Mouse (Mus musculus) midbrain, embryonic 14.5 days (tissue): ENCODE data around the gene Gm4881. TPM values are rescaled to one million over a fixed set of nuclear protein-coding genes. Genes with fewer than 3 reads are reported as not detected.
A peak's percentile ranks its signal among the peaks of the same experiment; 100 is the strongest.

Experiments
- ATAC-seq: fragments of 200-750 bp; cut with Nextera tagmentation; 2 replicates; pipeline ENCODE4 v1.8.0; 2017; ENCODE audit warnings: moderate number of reproducible peaks, moderate library complexity; ENCODE audit not compliant: low FRiP score, low TSS enrichment
- DNase-seq: peaks from one replicate; pipeline ENCODE4 v3.0.0-alpha.2; 2015
- H3K27ac ChIP-seq: fragments of 300-500 bp; sonication (generic); replicated peaks from 2 replicates; pipeline ENCODE4 v1.5.1; 2014; ENCODE audit warnings: mild to moderate bottlenecking, low read depth, low read length, moderate library complexity
- H3K27me3 ChIP-seq: fragments of 300-500 bp; sonication (generic); 2 replicates; pipeline ENCODE4 v1.6.1; 2014; ENCODE audit warnings: low read length, control low read depth, mixed read lengths; ENCODE audit not compliant: control insufficient read depth, insufficient read depth
- H3K36me3 ChIP-seq: fragments of 300-500 bp; sonication (generic); 2 replicates; pipeline ENCODE4 v1.6.1; 2014; ENCODE audit warnings: low read length, control low read depth; ENCODE audit not compliant: control insufficient read depth, insufficient read depth
- H3K4me1 ChIP-seq: fragments of 300-500 bp; sonication (generic); 2 replicates; pipeline ENCODE4 v1.6.1; 2014; ENCODE audit warnings: mild to moderate bottlenecking, antibody characterized with exemption, low read length, control low read depth; ENCODE audit not compliant: control insufficient read depth, insufficient read depth
- H3K4me2 ChIP-seq: fragments of 300-500 bp; sonication (generic); 2 replicates; pipeline ENCODE4 v1.6.1; 2014; ENCODE audit warnings: mild to moderate bottlenecking, low read length, moderate library complexity
- H3K4me3 ChIP-seq: fragments of 300-500 bp; sonication (generic); replicated peaks from 2 replicates; pipeline ENCODE4 v1.5.1; 2014; ENCODE audit warnings: low read depth, low read length
- H3K9ac ChIP-seq: fragments of 300-500 bp; sonication (generic); replicated peaks from 2 replicates; pipeline ENCODE4 v1.6.1; 2014; ENCODE audit warnings: mild to moderate bottlenecking, low read length, moderate library complexity
- H3K9me3 ChIP-seq: fragments of 300-500 bp; sonication (generic); 2 replicates; pipeline ENCODE4 v1.6.1; 2016; ENCODE audit warnings: low read length, control low read depth, mixed read lengths; ENCODE audit not compliant: control insufficient read depth
- WGBS: fragments of 180-500 bp; shearing (Covaris S2); extraction: QIAGEN DNeasy Blood & Tissue Kit; methylation state at CpG from one replicate; pipeline ENCODE4 v1.1.7; 2014; 5-methylcytosine and 5-hydroxymethylcytosine counted together
- polyA plus RNA-seq: library from polyadenylated mRNA; unstranded; fragments of >200 nt; fragmentation: Nextera tagmentation; extraction: Ambion mirVana; gene quantifications from 2 replicates; pipeline ENCODE4 v1.2.1, GENCODE M21; 2014

Gm4881 gene
- 5.0 and 6.1 TPM in 2 replicates for polyA plus RNA-seq

DNA sequence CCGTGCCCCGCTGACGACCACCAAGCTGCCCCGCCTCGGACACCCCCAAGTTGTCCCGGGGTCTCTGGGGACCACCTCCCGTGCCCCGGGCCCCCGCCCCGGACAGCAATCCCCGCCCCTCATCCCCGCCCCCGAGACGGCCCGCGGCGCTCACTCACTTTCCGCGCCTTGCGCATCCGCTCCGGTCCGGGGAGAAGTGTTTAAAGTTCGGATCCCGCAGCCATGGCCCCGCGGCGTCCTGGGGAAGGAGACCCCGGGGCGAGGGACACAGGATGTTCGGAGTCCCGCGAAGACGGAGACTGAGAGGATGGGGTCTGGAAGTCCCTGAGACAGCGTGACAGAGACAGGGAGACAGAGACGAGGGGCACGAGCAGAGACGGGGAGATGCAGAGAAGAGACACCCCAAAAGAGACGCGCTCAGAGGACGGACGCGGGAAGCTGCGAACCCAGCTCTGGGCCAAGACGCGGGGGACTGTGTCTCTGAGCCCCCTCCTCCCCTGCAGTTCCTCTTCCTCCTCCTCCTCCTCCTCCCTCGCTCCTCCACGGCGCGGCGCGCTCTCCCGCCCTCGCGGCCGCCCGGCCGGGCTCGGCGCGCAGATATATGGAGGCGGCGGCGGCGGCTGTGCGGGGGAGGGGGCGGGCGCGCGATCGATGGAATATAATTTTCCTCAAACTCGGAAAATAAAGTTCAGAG lies at the start of gene Gm4881:
Gm4881 (minus strand) TSS at position 238 of the 694 bp plus-strand sequence.
- DNase-seq = peak; percentile 47
- H3K4me2 ChIP-seq = peak within 1 kb of the TSS; percentile 58
- H3K9ac ChIP-seq = peak within 1 kb of the TSS; percentile 34; the same call in 1 of the 2 replicates

DNA sequence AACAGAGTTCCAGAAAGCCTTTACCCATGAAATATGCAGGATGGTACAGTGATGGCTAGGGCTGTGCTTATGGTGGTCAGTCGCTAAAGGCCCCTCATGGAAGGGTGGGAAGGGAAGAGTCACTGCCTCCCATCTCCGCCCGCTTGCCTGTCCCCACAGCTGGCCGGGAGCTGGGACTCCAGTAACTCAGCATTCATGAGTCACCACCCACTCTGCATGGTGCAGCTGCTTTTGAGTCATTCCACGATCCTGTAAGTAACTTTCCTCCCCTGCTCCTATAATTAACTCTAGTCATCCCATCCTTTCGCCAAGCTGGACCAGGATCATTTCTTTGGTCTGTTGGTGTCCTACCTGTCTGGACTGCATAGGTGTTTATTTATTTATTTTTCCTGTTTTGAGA lies 48.8 kb upstream of the Gm4881 start:
- H3K27ac ChIP-seq = no peak overlapping the region
- no peak overlapping the region for H3K4me2 ChIP-seq
- no peak overlapping the region for H3K9ac ChIP-seq
- no peak for ATAC-seq
- no peaks in the 10 kb centered on the region for H3K27me3 ChIP-seq
- H3K4me1 ChIP-seq = no peaks in the 10 kb centered on the region
- no peak overlapping the region for H3K4me3 ChIP-seq
- no peaks in the 10 kb centered on the region for H3K9me3 ChIP-seq
- 77% methylated on average over 6 of the region's 6 CpGs for WGBS
- H3K36me3 ChIP-seq = peaks cover 92% of the 10 kb centered on the region
- DNase-seq = no peak

More for the DNA sequence above, at the start of gene Gm4881:
- Histone ChIP-seq H3K4me1 (peaks cover 17% of the 10 kb centered on the region; the same call in 1 of the 2 replicates), H3K36me3 (no peaks in the 10 kb centered on the region), H3K4me3 (peak within 1 kb of the TSS; percentile 32), H3K27me3 (peaks cover 79% of the 10 kb centered on the region), H3K9me3 (no peaks in the 10 kb centered on the region), H3K27ac (no peak within 1 kb of the TSS)
- under 1% methylated on average over 66 of the region's 72 CpGs for WGBS
- ATAC-seq = no peak

DNA sequence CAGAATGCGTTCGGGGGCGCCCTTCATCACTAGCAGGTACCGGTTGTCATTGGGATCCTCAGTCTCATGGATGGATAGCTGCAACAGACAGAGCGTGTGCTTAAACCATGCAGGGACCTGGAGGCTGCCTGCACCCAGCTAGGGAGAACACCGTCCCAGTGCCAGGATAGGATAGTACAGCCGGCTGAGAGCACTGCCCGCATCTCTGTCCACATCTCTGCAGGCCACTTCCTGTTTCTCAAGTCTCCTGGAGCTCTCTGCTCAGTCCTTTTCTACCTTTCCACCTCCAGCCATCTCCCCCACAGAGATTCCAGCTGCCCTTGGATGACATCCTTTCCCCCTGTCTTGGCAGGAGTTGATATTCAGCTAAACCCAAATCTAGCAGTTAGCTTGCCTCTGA lies 46.2 kb upstream of the Gm4881 start:
- Histone ChIP-seq H3K9ac (no peak overlapping the region), H3K4me3 (no peak overlapping the region), H3K27ac (no peak overlapping the region), H3K4me1 (no peaks in the 10 kb centered on the region), H3K9me3 (no peaks in the 10 kb centered on the region), H3K27me3 (no peaks in the 10 kb centered on the region), H3K36me3 (peaks cover 94% of the 10 kb centered on the region), H3K4me2 (no peak overlapping the region)
- no peak for ATAC-seq
- DNase-seq = no peak
- 82% methylated on average over 8 of the region's 8 CpGs for WGBS

DNA sequence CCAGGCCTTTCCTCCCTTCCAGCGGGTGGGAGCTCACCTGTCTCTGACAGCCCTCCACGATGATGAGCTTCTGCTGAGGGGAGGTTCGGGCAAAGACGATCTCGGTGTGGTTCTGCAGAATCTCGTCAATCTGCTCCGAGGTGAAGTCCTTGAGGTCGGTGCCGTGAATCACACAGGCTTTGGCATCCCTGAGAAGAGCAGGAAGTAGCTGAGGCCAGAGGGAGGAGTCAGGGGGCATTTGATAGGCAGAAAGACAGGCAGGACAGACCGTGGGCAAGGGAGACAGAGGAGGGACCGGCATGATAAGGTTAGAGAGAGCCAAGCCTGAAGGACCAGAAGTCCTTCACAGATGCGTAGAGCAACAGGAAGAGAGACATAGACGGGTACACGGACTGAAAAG lies 43.6 kb upstream of the Gm4881 start:
- ATAC-seq = no peak
- no peak overlapping the region for H3K4me3 ChIP-seq

DNA sequence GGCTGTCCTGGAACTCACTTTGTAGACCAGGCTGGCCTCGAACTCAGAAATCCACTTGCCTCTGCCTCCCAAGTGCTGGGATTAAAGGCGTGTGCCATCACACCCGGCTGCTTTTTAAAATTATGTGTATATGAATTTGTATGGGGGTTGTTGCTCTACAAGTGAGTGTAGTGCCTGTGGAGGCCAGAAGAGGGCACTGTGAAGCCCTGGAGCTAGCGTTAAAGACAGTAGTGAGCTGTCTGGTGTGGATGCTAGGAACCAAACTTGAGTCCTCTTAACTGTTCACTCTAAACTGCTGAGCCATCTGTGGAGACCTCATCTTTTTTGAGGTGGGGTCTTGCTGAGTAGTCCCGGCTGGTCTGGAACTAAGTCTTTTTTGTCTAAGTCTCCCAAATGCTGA lies 41.5 kb upstream of the Gm4881 start:
- no peaks in the 10 kb centered on the region for H3K9me3 ChIP-seq
- peaks cover 89% of the 10 kb centered on the region for H3K36me3 ChIP-seq
- DNase-seq (peak; percentile 24), ATAC-seq (no peak)
- H3K27ac ChIP-seq = no peak overlapping the region
- H3K4me3 ChIP-seq = no peak overlapping the region
- H3K4me2 ChIP-seq = no peak overlapping the region
- no peak overlapping the region for H3K9ac ChIP-seq
- no peaks in the 10 kb centered on the region for H3K4me1 ChIP-seq
- H3K27me3 ChIP-seq = no peaks in the 10 kb centered on the region
- WGBS = 76% methylated on average over 5 of the region's 5 CpGs

More for the DNA sequence above, 43.6 kb upstream of the Gm4881 start:
- H3K27me3 ChIP-seq = no peaks in the 10 kb centered on the region
- no peak overlapping the region for H3K4me2 ChIP-seq
- no peaks in the 10 kb centered on the region for H3K4me1 ChIP-seq
- no peak for DNase-seq
- no peak overlapping the region for H3K27ac ChIP-seq
- H3K9me3 ChIP-seq = no peaks in the 10 kb centered on the region
- no peak overlapping the region for H3K9ac ChIP-seq
- H3K36me3 ChIP-seq = peaks cover 94% of the 10 kb centered on the region
- 88% methylated on average over 14 of the region's 14 CpGs for WGBS

DNA sequence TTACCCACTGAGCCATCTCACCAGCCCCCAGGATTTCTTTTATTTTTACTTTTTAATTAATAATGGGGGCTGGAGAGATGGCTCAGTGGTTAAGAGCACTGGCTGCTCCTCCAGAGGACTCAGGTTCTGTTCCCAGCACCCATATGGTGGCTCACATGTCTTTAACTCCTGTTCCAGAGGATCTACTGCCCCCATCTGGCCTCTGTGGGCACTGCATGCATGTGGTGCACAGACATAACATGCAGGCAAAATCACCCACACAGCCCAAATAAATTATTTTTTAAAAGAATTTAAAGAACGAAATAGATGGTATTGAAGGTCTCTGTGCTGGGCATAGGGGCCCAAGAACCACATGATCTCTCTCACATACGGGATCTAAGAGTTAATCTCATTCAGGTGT lies 40.0 kb upstream of the Gm4881 start:
- Histone ChIP-seq H3K27me3 (no peaks in the 10 kb centered on the region), H3K4me1 (no peaks in the 10 kb centered on the region), H3K9me3 (no peaks in the 10 kb centered on the region), H3K36me3 (peaks cover 89% of the 10 kb centered on the region), H3K4me3 (no peak overlapping the region), H3K4me2 (no peak overlapping the region), H3K9ac (no peak overlapping the region), H3K27ac (no peak overlapping the region)
- ATAC-seq (no peak), DNase-seq (no peak)
- WGBS = 96% methylated on average over 2 of the region's 2 CpGs

DNA sequence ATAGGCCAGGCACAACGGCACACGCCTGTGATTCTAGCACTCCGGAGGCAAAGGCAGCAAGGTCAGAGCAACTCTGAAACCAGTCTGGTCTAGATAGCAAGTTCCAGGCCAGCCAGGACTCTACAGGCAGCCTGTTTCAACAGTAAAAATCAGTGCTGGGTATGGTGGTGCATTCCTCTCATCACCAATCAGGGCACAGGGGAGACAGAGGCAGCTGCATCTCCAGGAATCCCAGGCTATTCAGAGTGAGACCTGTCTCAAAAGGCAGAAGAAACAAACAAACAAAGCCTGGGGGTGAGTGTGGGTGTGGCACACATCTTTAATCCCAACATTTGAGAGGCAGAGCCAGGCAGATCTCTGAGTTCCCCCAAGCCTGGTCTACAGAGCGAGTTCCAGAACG lies 39.1 kb upstream of the Gm4881 start:
- ATAC-seq = no peak
- 86% methylated on average over 5 of the region's 5 CpGs for WGBS
- Histone ChIP-seq H3K9me3 (no peaks in the 10 kb centered on the region), H3K4me3 (no peak overlapping the region), H3K27ac (no peak overlapping the region), H3K4me2 (no peak overlapping the region), H3K9ac (no peak overlapping the region), H3K4me1 (no peaks in the 10 kb centered on the region), H3K27me3 (no peaks in the 10 kb centered on the region), H3K36me3 (peaks cover 89% of the 10 kb centered on the region)
- no peak for DNase-seq

DNA sequence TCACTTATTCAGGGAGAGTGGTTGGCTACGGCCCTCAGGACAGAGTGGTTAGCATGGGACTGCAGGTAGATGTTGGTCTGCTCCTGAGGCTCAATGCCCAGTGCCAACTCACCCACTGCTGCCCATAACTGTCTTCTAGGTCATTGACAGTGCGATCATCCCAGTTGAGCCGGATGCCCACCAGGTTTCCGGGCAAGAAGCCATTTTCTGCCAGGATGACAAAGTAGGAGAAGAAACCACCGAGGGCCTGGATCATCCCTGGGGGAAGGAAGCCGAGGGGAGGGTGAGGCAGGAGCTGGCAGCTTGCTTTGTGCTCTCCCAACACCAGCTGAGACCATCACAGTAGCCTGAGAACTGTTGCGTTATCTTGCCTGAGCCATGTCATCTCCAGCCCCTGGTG lies 36.1 kb upstream of the Gm4881 start:
- H3K9me3 ChIP-seq = no peaks in the 10 kb centered on the region
- no peak overlapping the region for H3K27ac ChIP-seq
- no peaks in the 10 kb centered on the region for H3K27me3 ChIP-seq
- peaks cover 72% of the 10 kb centered on the region for H3K36me3 ChIP-seq
- no peak overlapping the region for H3K9ac ChIP-seq
- no peak overlapping the region for H3K4me2 ChIP-seq
- no peak for ATAC-seq
- no peaks in the 10 kb centered on the region for H3K4me1 ChIP-seq
- 76% methylated on average over 7 of the region's 7 CpGs for WGBS
- DNase-seq = no peak
- no peak overlapping the region for H3K4me3 ChIP-seq

DNA sequence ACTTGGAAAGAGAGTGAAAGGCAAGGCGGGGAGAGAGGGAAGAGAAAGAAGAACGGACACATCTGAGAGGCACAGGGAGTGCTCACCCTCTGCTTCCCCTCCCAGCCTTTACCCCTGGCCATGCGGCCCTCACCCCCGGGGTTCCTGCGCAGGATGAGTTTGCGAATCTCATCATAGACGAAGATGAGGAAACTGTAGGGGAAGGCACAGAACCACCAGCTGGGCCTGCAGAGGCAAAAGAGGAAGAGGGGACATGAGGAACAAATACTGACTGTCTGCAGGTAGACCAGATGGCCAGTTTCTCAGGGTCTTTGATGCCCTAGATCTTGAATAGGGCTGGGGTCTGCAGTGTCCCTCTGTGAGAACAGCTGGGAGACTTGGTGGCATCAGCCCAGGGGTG lies 34.5 kb upstream of the Gm4881 start:
- Histone ChIP-seq H3K4me2 (no peak overlapping the region), H3K9ac (no peak overlapping the region), H3K27ac (no peak overlapping the region), H3K27me3 (no peaks in the 10 kb centered on the region), H3K36me3 (peaks cover 58% of the 10 kb centered on the region), H3K4me3 (no peak overlapping the region), H3K9me3 (no peaks in the 10 kb centered on the region), H3K4me1 (no peaks in the 10 kb centered on the region)
- no peak for ATAC-seq
- WGBS = 83% methylated on average over 7 of the region's 7 CpGs
- no peak for DNase-seq
